8 mouse cellular contexts compared by ENCODE assay signal in genomic region chr8:13785764-13786299, GRCm38 (mm10). TPM values are rescaled to one million over a fixed set of nuclear protein-coding genes. Genes with fewer than 3 reads are reported as not detected.
DNase-seq lines count a peak whose midpoint lies in the region; ATAC-seq and TF ChIP-seq lines count a peak whose summit lies in the region.

No protein-coding gene starts in this region.

- WGBS in hindbrain, embryonic 14.5 days: under 1% methylated on average over 46 of the region's 47 CpGs

- peak overlapping the region; percentile 81 for H3K9ac ChIP-seq in hindbrain, embryonic 14.5 days

- peak; percentile 81 for DNase-seq in Patski (ENCODE audit: low read depth, low spot score)
- peak; percentile 99 to 100 for DNase-seq in cerebellum, postnatal 14 days
- DNase-seq in frontal cortex, postnatal 25 days (ENCODE audit: low spot score in 2 of 2): peak; percentile 91 to 93
- peak; percentile 98 for DNase-seq in hindbrain, embryonic 14.5 days (ENCODE audit: low spot score)
- peak; percentile 91 for DNase-seq in layer of hippocampus, postnatal 36 days
- peak; percentile 98 for DNase-seq in lung, postnatal 36 days
- DNase-seq in retina, postnatal 1 day: peak; percentile 98
- DNase-seq in urinary bladder, adult 18-20 months (ENCODE audit: low spot score in 2 of 2): peak; percentile 92 to 96

- H3K9me3 ChIP-seq in hindbrain, embryonic 14.5 days (ENCODE audit: control insufficient read depth, low read length): no peaks in the 10 kb centered on the region

- peak; percentile 99 for TF ChIP-seq CTCF in Patski (IDR thresholded peaks at IDR 0.05)

- CTCF ChIA-PET in Patski (lab: Charles Lee): interaction anchor here (1.0 to 1.7 kb wide), 9 partner anchors 11 to 372 kb away, joined by 3 to 6 read pairs (median 3); partner anchors contain the start of gene Coprs

- H3K4me1 ChIP-seq in hindbrain, embryonic 14.5 days (replicated peaks; ENCODE audit: control insufficient read depth, insufficient read depth, low read length): peaks cover 17% of the 10 kb centered on the region

- peak overlapping the region; percentile 96 for H3K27ac ChIP-seq in hindbrain, embryonic 14.5 days

- H3K4me2 ChIP-seq in hindbrain, embryonic 14.5 days (replicated peaks): peak overlapping the region; percentile 90

- H3K4me3 ChIP-seq in hindbrain, embryonic 14.5 days (replicated peaks; ENCODE audit: low read length): peak overlapping the region; percentile 48

- POLR2A ChIA-PET in Patski (lab: Charles Lee): interaction anchor here (1.2 kb wide), 1 partner anchor 14 kb away, joined by 3 read pairs; no protein-coding TSS in a partner anchor

- in situ Hi-C loops in Patski (cut with MboI; ENCODE audit: low pct_unique_long_range_greater_than_20kb): loop anchor here (25.0 kb wide), 1 partner anchor 101 kb away; the partner anchor contains the start of gene Coprs

- peaks cover 32% of the 10 kb centered on the region for H3K36me3 ChIP-seq in hindbrain, embryonic 14.5 days (replicated peaks; ENCODE audit: control insufficient read depth, insufficient read depth)

- ATAC-seq in Patski: peak; percentile 86
- peak; percentile 97 for ATAC-seq in hindbrain, embryonic 14.5 days (ENCODE audit: low FRiP score)

- H3K27me3 ChIP-seq in Patski: no peaks in the 10 kb centered on the region
- H3K27me3 ChIP-seq in hindbrain, embryonic 14.5 days (ENCODE audit: control insufficient read depth, insufficient read depth, low read length): no peaks in the 10 kb centered on the region

RNA-seq across cellular contexts. Expression of gene Upf3a, which starts 0.4 kb away (rescaled TPM):
- 36.4 TPM for polyA plus RNA-seq in Patski (2021)
- 35.4 and 36.3 TPM in 2 replicates for polyA plus RNA-seq in hindbrain, embryonic 14.5 days (2014; fragmentation: Nextera tagmentation; extraction: Ambion mirVana)
- 10 to 100 TPM; 35.6 to 35.7 TPM for total RNA-seq in layer of hippocampus, postnatal 36 days (2021)

RNA-seq across cellular contexts. Expression of gene Cdc16, which starts 28.4 kb away (rescaled TPM):
- polyA plus RNA-seq in Patski (2021): 88.2 TPM
- polyA plus RNA-seq in hindbrain, embryonic 14.5 days (2014; fragmentation: Nextera tagmentation; extraction: Ambion mirVana): 173 and 180 TPM in 2 replicates
- total RNA-seq in layer of hippocampus, postnatal 36 days (2021): 10 to 100 TPM; 57.6 to 60.0 TPM

RNA-seq across cellular contexts. Expression of gene AF366264, which starts 52.4 kb away (rescaled TPM):
- not detected for polyA plus RNA-seq in Patski (2021)
- polyA plus RNA-seq in hindbrain, embryonic 14.5 days (2014; fragmentation: Nextera tagmentation; extraction: Ambion mirVana): not detected in 2 replicates
- total RNA-seq in layer of hippocampus, postnatal 36 days (2021): not detected

Comparison
In these comparisons a context has a peak if more than half of its experiments do, and no peak if none do; other contexts are left out.
1. Peak in every context shown above with its lines: DNase-seq, ATAC-seq, H3K4me3 ChIP-seq and H3K27ac ChIP-seq.